Mouse (Mus musculus): ENCODE data around the gene 4930455H04Rik. TPM values are rescaled to one million over a fixed set of nuclear protein-coding genes. Genes with fewer than 3 reads are reported as not detected.

The 4930455H04Rik gene
- polyA plus RNA-seq (2012; ENCODE audit: low replicate concordance), result not detected in 2 replicates

GRCm38 (mm10) chr3:116967967-116968366 lies at the start of gene 4930455H04Rik:
Gene 4930455H04Rik, plus strand, starts transcription at chr3:116968267.

DNA sequence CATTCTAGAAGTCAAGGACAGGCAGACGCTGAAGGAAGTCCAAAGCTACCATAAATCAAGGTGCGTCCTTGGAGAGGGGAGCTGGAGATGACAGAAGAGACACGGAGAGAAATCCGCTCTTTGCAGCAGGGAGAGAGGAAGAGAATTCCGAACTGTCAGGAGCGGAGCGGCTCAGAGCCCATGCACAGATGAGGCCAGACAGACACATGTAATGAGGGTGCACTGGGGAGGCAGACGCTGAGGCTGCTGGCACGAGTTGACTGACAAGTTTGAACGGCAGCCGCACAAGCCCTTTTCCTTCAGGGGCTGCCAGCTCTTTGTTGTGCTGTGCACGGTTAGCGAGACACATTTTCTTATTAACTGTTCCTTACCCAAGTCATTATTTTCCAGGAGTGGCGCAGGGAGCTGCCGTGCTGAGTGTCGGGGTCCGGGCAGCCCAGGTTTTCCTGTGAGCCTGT lies 502 bp downstream of the 4930455H04Rik start, which contains the start of gene Palmd:
Gene Palmd, minus strand, starts transcription at position 448 of the 458 bp plus-strand sequence.

Other genes starting within 250 kb of the 4930455H04Rik start
- gene Agl, start 160.1 kb upstream of the 4930455H04Rik start, polyA plus RNA-seq (2012; ENCODE audit: low replicate concordance), result 0.42 and 0.79 TPM in 2 replicates
- 4.7 and 21.2 TPM in 2 replicates for gene Frrs1, start 108.8 kb upstream of the 4930455H04Rik start, polyA plus RNA-seq (2012; ENCODE audit: low replicate concordance)
- gene Palmd, start 720 bp downstream of the 4930455H04Rik start, polyA plus RNA-seq (2012; ENCODE audit: low replicate concordance), result not detected in 2 replicates